In genomic region chr14:25338404-25339051, GRCm38 (mm10) we compare ENCODE assay signal across 10 mouse cellular contexts.
DNase-seq lines count a peak whose midpoint lies in the region; ATAC-seq and TF ChIP-seq lines count a peak whose summit lies in the region.
"Had no signal": no experiment of that assay in that cellular context is flagged by ENCODE, and none has a peak within 500 bp of the region (broad histone marks: within the 10 kb centered on the region; RNA-seq: fewer than 3 reads in every experiment).

No protein-coding gene starts in this region.

- H3K27ac ChIP-seq in heart, embryonic 13.5 days (replicated peaks): 0 out of 2 replicates have a peak overlapping the region, but pooled peaks have one; percentile 20
- no peak overlapping the region for H3K27ac ChIP-seq in neural tube, embryonic 15.5 days (replicated peaks)
- 0 out of 2 replicates have a peak overlapping the region, but pooled peaks have one; percentile 58 for H3K27ac ChIP-seq in limb, embryonic 11.5 days (replicated peaks; ENCODE audit: low read depth, low read length)
- H3K27ac ChIP-seq in thymus, adult 2 months (ENCODE audit: control insufficient read depth, insufficient read depth, low read length): no peak overlapping the region
- H3K27ac ChIP-seq: liver, embryonic 12.5 days had no signal

- H3K36me3 ChIP-seq in heart, embryonic 13.5 days: no peaks in the 10 kb centered on the region
- no peaks in the 10 kb centered on the region for H3K36me3 ChIP-seq in neural tube, embryonic 15.5 days
- no peaks in the 10 kb centered on the region for H3K36me3 ChIP-seq in limb, embryonic 11.5 days (ENCODE audit: control insufficient read depth, insufficient read depth, low read length)
- no peaks in the 10 kb centered on the region for H3K36me3 ChIP-seq in thymus, adult 2 months (ENCODE audit: control insufficient read depth, insufficient read depth, low read length)
- H3K36me3 ChIP-seq: liver, embryonic 12.5 days had no signal

- peaks cover 5% of the 10 kb centered on the region for H3K9me3 ChIP-seq in heart, embryonic 13.5 days
- no peaks in the 10 kb centered on the region for H3K9me3 ChIP-seq in neural tube, embryonic 15.5 days (replicated peaks)
- H3K9me3 ChIP-seq in limb, embryonic 11.5 days (ENCODE audit: control insufficient read depth, low read length): no peaks in the 10 kb centered on the region
- H3K9me3 ChIP-seq: liver, embryonic 12.5 days had no signal

- no peak overlapping the region for H3K9ac ChIP-seq in heart, embryonic 13.5 days
- no peak overlapping the region for H3K9ac ChIP-seq in neural tube, embryonic 15.5 days (replicated peaks)
- H3K9ac ChIP-seq in limb, embryonic 11.5 days (ENCODE audit: low read length): no peak overlapping the region
- H3K9ac ChIP-seq: liver, embryonic 12.5 days had no signal

- no peak for ATAC-seq in heart, embryonic 13.5 days (ENCODE audit: extremely low read depth, insufficient number of reproducible peaks, low FRiP score, low TSS enrichment)
- ATAC-seq in neural tube, embryonic 15.5 days (ENCODE audit: low FRiP score): no peak
- peak; percentile 69; the same call in 1 of the 2 replicates for ATAC-seq in limb, embryonic 11.5 days (ENCODE audit: insufficient number of reproducible peaks, low FRiP score, low TSS enrichment, low read depth)
- ATAC-seq: liver, embryonic 12.5 days had no signal

- H3K27me3 ChIP-seq in heart, embryonic 13.5 days (replicated peaks): no peaks in the 10 kb centered on the region
- H3K27me3 ChIP-seq in neural tube, embryonic 15.5 days (replicated peaks): no peaks in the 10 kb centered on the region
- no peaks in the 10 kb centered on the region for H3K27me3 ChIP-seq in limb, embryonic 11.5 days (ENCODE audit: control insufficient read depth, insufficient read depth, low read length)
- no peaks in the 10 kb centered on the region for H3K27me3 ChIP-seq in thymus, adult 2 months (ENCODE audit: control insufficient read depth, insufficient read depth, low read length)
- H3K27me3 ChIP-seq: liver, embryonic 12.5 days had no signal

- no peak for DNase-seq in heart, postnatal 14 days
- DNase-seq in neural tube, embryonic 10.5 days (ENCODE audit: extremely low spot score, low spot score): peak; percentile 62
- peak; percentile 54 for DNase-seq in limb, embryonic 11.5 days (ENCODE audit: low spot score)
- DNase-seq in cerebellum, adult 18-20 months: no peak
- DNase-seq in ovary, adult 18-20 months (ENCODE audit: low spot score): no peak
- no peak for DNase-seq in thymus, adult 2 months
- DNase-seq: cerebellum, postnatal 36 days had no signal

- no peak for TF ChIP-seq POLR2A in thymus, adult 2 months (IDR thresholded peaks at IDR 0.05; ENCODE audit: control insufficient read depth, extremely low read depth, insufficient read depth, low read length, poor library complexity)

- H3K4me2 ChIP-seq in heart, embryonic 13.5 days: no peak overlapping the region
- H3K4me2 ChIP-seq in neural tube, embryonic 15.5 days: no peak overlapping the region
- H3K4me2 ChIP-seq in limb, embryonic 11.5 days (ENCODE audit: low read depth, severe bottlenecking): no peak overlapping the region
- H3K4me2 ChIP-seq: liver, embryonic 12.5 days had no signal

- intact Hi-C loops in heart, postnatal 14 days (cut with DNase I): no loop called here

- no peak overlapping the region for H3K4me3 ChIP-seq in heart, embryonic 13.5 days
- no peak overlapping the region for H3K4me3 ChIP-seq in neural tube, embryonic 15.5 days (replicated peaks)
- H3K4me3 ChIP-seq in limb, embryonic 11.5 days (ENCODE audit: low read depth, low read length): no peak overlapping the region
- no peak overlapping the region for H3K4me3 ChIP-seq in thymus, adult 2 months (ENCODE audit: control insufficient read depth, insufficient read depth, low read length)
- H3K4me3 ChIP-seq: liver, embryonic 12.5 days had no signal

- TF ChIP-seq CTCF in thymus, adult 2 months (IDR thresholded peaks at IDR 0.05; ENCODE audit: borderline replicate concordance, control insufficient read depth, extremely low read depth, insufficient read depth, low read length, poor library complexity): no peak

- WGBS in heart, embryonic 13.5 days: 52% methylated on average over 8 of the region's 9 CpGs
- WGBS in neural tube, embryonic 15.5 days: 62% methylated on average over 9 of the region's 9 CpGs
- WGBS in limb, embryonic 11.5 days: 33% methylated on average over 9 of the region's 9 CpGs
- WGBS in thymus, adult 2 months: 93% methylated on average over 9 of the region's 9 CpGs

- peaks cover 48% of the 10 kb centered on the region for H3K4me1 ChIP-seq in heart, embryonic 13.5 days
- H3K4me1 ChIP-seq in neural tube, embryonic 15.5 days: peaks cover 24% of the 10 kb centered on the region
- H3K4me1 ChIP-seq in limb, embryonic 11.5 days (ENCODE audit: control insufficient read depth, insufficient read depth, low read length): peaks cover 32% of the 10 kb centered on the region
- H3K4me1 ChIP-seq in thymus, adult 2 months (replicated peaks; ENCODE audit: control insufficient read depth, insufficient read depth, low read length): no peaks in the 10 kb centered on the region

Comparison
In these comparisons a context has a peak if more than half of its experiments do, and no peak if none do; other contexts are left out.
1. H3K27ac ChIP-seq: peak in heart, embryonic 13.5 days (single experiment) and limb, embryonic 11.5 days (single experiment); none in neural tube, embryonic 15.5 days (single experiment) and thymus, adult 2 months (single experiment).
2. DNase-seq: peak in neural tube, embryonic 10.5 days (single experiment) and limb, embryonic 11.5 days (single experiment); none in heart, postnatal 14 days (0 of 2), cerebellum, adult 18-20 months (0 of 2), ovary, adult 18-20 months (single experiment) and thymus, adult 2 months (single experiment).